Mouse (Mus musculus): ENCODE results near the gene Gnb3. TPM values are rescaled to one million over a fixed set of nuclear protein-coding genes. Genes with fewer than 3 reads are reported as not detected.
"Not testable (repeated sequence)": the region's sequence is repeated elsewhere in the genome, so short reads cannot be mapped to it uniquely, and the experiment has no call there.

Gene Gnb3
- polyA plus RNA-seq, 1 experiment = 0.84 TPM

- TF ChIP-seq POLR2A (IDR thresholded peaks at IDR 0.05; ENCODE audit: borderline replicate concordance, insufficient read depth, low read length) = no peak
- TF ChIP-seq CTCF (IDR thresholded peaks at IDR 0.05; ENCODE audit: borderline replicate concordance, insufficient read depth, low read depth, low read length) = no peak
- DNase-seq = peak in 1 of 2 experiments; percentile 23
Measured at GRCm38 (mm10) chr6:124807986-124808357, 32.1 kb downstream of the Gnb3 start.

GRCm38 (mm10) chr6:124807366-124807765, 32.7 kb downstream of the Gnb3 start:
- peaks cover 22% of the 10 kb centered on the region for H3K4me1 ChIP-seq (ENCODE audit: control insufficient read depth, insufficient read depth, low read length)
- H3K27ac ChIP-seq (ENCODE audit: insufficient read depth, low read length) = peak overlapping the region; percentile 65; the same call in 1 of the 2 replicates
- H3K4me3 ChIP-seq (replicated peaks; ENCODE audit: insufficient read depth, low read depth, low read length) = no peak overlapping the region
- WGBS = 60% methylated on average over 4 of the region's 4 CpGs
- TF ChIP-seq POLR2A (IDR thresholded peaks at IDR 0.05; ENCODE audit: borderline replicate concordance, insufficient read depth, low read length) = no peak
- TF ChIP-seq CTCF (IDR thresholded peaks at IDR 0.05; ENCODE audit: borderline replicate concordance, insufficient read depth, low read depth, low read length) = no peak
- H3K27me3 ChIP-seq (ENCODE audit: control insufficient read depth, insufficient read depth, low read length) = no peaks in the 10 kb centered on the region
- DNase-seq = no peak

More at GRCm38 (mm10) chr6:124807986-124808357, 32.1 kb downstream of the Gnb3 start:
- Histone ChIP-seq H3K4me3 (replicated peaks; ENCODE audit: insufficient read depth, low read depth, low read length) (peak overlapping the region; percentile 64), H3K27ac (ENCODE audit: insufficient read depth, low read length) (peak overlapping the region; percentile 65), H3K4me1 (ENCODE audit: control insufficient read depth, insufficient read depth, low read length) (peaks cover 23% of the 10 kb centered on the region), H3K27me3 (ENCODE audit: control insufficient read depth, insufficient read depth, low read length) (no peaks in the 10 kb centered on the region)
- 74% methylated on average over 6 of the region's 6 CpGs for WGBS

GRCm38 (mm10) chr6:124806446-124807140, 33.5 kb downstream of the Gnb3 start:
- no peak for DNase-seq
- H3K27ac ChIP-seq (ENCODE audit: insufficient read depth, low read length) = peak overlapping the region; percentile 56
- peak overlapping the region; percentile 3 for H3K4me3 ChIP-seq (replicated peaks; ENCODE audit: insufficient read depth, low read depth, low read length)
- WGBS = 64% methylated on average over 7 of the region's 7 CpGs
- no peaks in the 10 kb centered on the region for H3K27me3 ChIP-seq (ENCODE audit: control insufficient read depth, insufficient read depth, low read length)
- no peak for TF ChIP-seq CTCF (IDR thresholded peaks at IDR 0.05; ENCODE audit: borderline replicate concordance, insufficient read depth, low read depth, low read length)
- no peak for TF ChIP-seq POLR2A (IDR thresholded peaks at IDR 0.05; ENCODE audit: borderline replicate concordance, insufficient read depth, low read length)
- peaks cover 15% of the 10 kb centered on the region for H3K4me1 ChIP-seq (ENCODE audit: control insufficient read depth, insufficient read depth, low read length)

GRCm38 (mm10) chr6:124805341-124806321, 34.4 kb downstream of the Gnb3 start:
- TF ChIP-seq CTCF (IDR thresholded peaks at IDR 0.05; ENCODE audit: borderline replicate concordance, insufficient read depth, low read depth, low read length) = peak; percentile 40; the same call in 1 of the 2 replicates
- peak; percentile 59 for TF ChIP-seq POLR2A (IDR thresholded peaks at IDR 0.05; ENCODE audit: borderline replicate concordance, insufficient read depth, low read length)
- DNase-seq = peak; percentile 92 to 94
- Histone ChIP-seq H3K4me1 (ENCODE audit: control insufficient read depth, insufficient read depth, low read length) (peaks cover 14% of the 10 kb centered on the region), H3K27ac (ENCODE audit: insufficient read depth, low read length) (peak overlapping the region; percentile 56), H3K27me3 (ENCODE audit: control insufficient read depth, insufficient read depth, low read length) (no peaks in the 10 kb centered on the region), H3K4me3 (replicated peaks; ENCODE audit: insufficient read depth, low read depth, low read length) (peak overlapping the region; percentile 49)
- 2% methylated on average over 34 of the region's 34 CpGs for whole genome bisulfite sequencing

GRCm38 (mm10) chr6:124804341-124804740, 35.7 kb downstream of the Gnb3 start:
- Histone ChIP-seq H3K4me1 (ENCODE audit: control insufficient read depth, insufficient read depth, low read length) (peaks cover 7% of the 10 kb centered on the region; the same call in 1 of the 2 replicates), H3K4me3 (replicated peaks; ENCODE audit: insufficient read depth, low read depth, low read length) (no peak overlapping the region), H3K27me3 (ENCODE audit: control insufficient read depth, insufficient read depth, low read length) (no peaks in the 10 kb centered on the region), H3K27ac (ENCODE audit: insufficient read depth, low read length) (no peak overlapping the region)
- TF ChIP-seq POLR2A (IDR thresholded peaks at IDR 0.05; ENCODE audit: borderline replicate concordance, insufficient read depth, low read length) (no peak), CTCF (IDR thresholded peaks at IDR 0.05; ENCODE audit: borderline replicate concordance, insufficient read depth, low read depth, low read length) (no peak)
- 94% methylated on average over 3 of the region's 3 CpGs for WGBS
- no peak for DNase-seq

GRCm38 (mm10) chr6:124803691-124804090, 36.4 kb downstream of the Gnb3 start:
- not testable (repeated sequence) for H3K27me3 ChIP-seq (ENCODE audit: control insufficient read depth, insufficient read depth, low read length); H3K4me1 ChIP-seq (ENCODE audit: control insufficient read depth, insufficient read depth, low read length); H3K27ac ChIP-seq (ENCODE audit: insufficient read depth, low read length); H3K4me3 ChIP-seq (replicated peaks; ENCODE audit: insufficient read depth, low read depth, low read length); DNase-seq
- WGBS = 94% methylated on average over 4 of the region's 4 CpGs

- TF ChIP-seq POLR2A (IDR thresholded peaks at IDR 0.05; ENCODE audit: borderline replicate concordance, insufficient read depth, low read length) = no peak
- TF ChIP-seq CTCF (IDR thresholded peaks at IDR 0.05; ENCODE audit: borderline replicate concordance, insufficient read depth, low read depth, low read length) = no peak
- Histone ChIP-seq H3K4me1 (ENCODE audit: control insufficient read depth, insufficient read depth, low read length) (peaks cover 7% of the 10 kb centered on the region; the same call in 1 of the 2 replicates), H3K27me3 (ENCODE audit: control insufficient read depth, insufficient read depth, low read length) (no peaks in the 10 kb centered on the region), H3K27ac (ENCODE audit: insufficient read depth, low read length) (no peak overlapping the region), H3K4me3 (replicated peaks; ENCODE audit: insufficient read depth, low read depth, low read length) (no peak overlapping the region)
- 77% methylated on average over 3 of the region's 3 CpGs for WGBS
- no peak for DNase-seq
Measured at GRCm38 (mm10) chr6:124803061-124803460, 37.0 kb downstream of the Gnb3 start.

- not testable (repeated sequence) for H3K4me3 ChIP-seq (replicated peaks; ENCODE audit: insufficient read depth, low read depth, low read length); H3K27me3 ChIP-seq (ENCODE audit: control insufficient read depth, insufficient read depth, low read length); DNase-seq; H3K4me1 ChIP-seq (ENCODE audit: control insufficient read depth, insufficient read depth, low read length); H3K27ac ChIP-seq (ENCODE audit: insufficient read depth, low read length)
- WGBS = 37% methylated on average over 6 of the region's 9 CpGs
Measured at GRCm38 (mm10) chr6:124802400-124802799, 37.7 kb downstream of the Gnb3 start.
